Mouse (Mus musculus): ENCODE data around the gene Otx2. TPM values are rescaled to one million over a fixed set of nuclear protein-coding genes. Genes with fewer than 3 reads are reported as not detected.

Gene Otx2
- polyA plus RNA-seq, 1 experiment = not detected

DNA sequence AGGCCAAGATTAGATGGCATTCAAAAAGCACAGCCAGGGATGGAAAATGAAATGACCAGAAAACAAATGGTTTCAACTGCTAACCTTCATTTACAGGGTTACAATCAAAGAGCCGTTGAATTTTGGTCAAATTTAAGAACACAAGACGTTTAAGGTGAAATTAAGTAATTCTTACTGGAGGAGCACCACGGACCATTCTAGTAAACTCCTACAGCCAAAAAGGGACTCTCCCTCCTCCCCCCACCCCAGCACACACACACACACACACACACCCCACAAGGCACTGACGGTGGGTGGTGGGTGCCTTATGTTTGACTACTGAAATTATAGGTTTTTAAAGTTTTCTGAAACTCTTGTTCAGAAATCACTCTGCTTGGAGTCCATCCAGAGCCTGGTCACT lies 16.9 kb downstream of the Otx2 start:
- TF ChIP-seq CTCF (conservative IDR thresholded peaks at IDR 0.05; ENCODE audit: insufficient read depth, insufficient read length, low read depth, low read length) (no peak), POLR2A (IDR thresholded peaks at IDR 0.05; ENCODE audit: low read depth, low read length) (no peak)
- DNase-seq = no peak
- 19% methylated on average over 4 of the region's 4 CpGs for WGBS
- Histone ChIP-seq H3K27ac (ENCODE audit: insufficient read depth, low read depth, low read length) (no peak overlapping the region), H3K4me3 (ENCODE audit: insufficient read depth, low read depth, low read length) (no peak overlapping the region), H3K27me3 (replicated peaks; ENCODE audit: control insufficient read depth, insufficient read depth, low read length) (peaks cover 8% of the 10 kb centered on the region), H3K36me3 (ENCODE audit: control insufficient read depth, insufficient read depth, low read length) (no peaks in the 10 kb centered on the region), H3K4me1 (ENCODE audit: control insufficient read depth, insufficient read depth, low read length) (no peaks in the 10 kb centered on the region)

- 9% methylated on average over 21 of the region's 21 CpGs for WGBS
- Histone ChIP-seq H3K4me1 (ENCODE audit: control insufficient read depth, insufficient read depth, low read length) (no peaks in the 10 kb centered on the region), H3K27ac (ENCODE audit: insufficient read depth, low read depth, low read length) (no peak overlapping the region), H3K4me3 (ENCODE audit: insufficient read depth, low read depth, low read length) (no peak overlapping the region), H3K36me3 (ENCODE audit: control insufficient read depth, insufficient read depth, low read length) (no peaks in the 10 kb centered on the region), H3K27me3 (replicated peaks; ENCODE audit: control insufficient read depth, insufficient read depth, low read length) (peaks cover 8% of the 10 kb centered on the region)
- TF ChIP-seq POLR2A (IDR thresholded peaks at IDR 0.05; ENCODE audit: low read depth, low read length) = no peak
- no peak for TF ChIP-seq CTCF (conservative IDR thresholded peaks at IDR 0.05; ENCODE audit: insufficient read depth, insufficient read length, low read depth, low read length)
- DNase-seq = no peak
These were observed 17.6 kb downstream of the Otx2 start for GRCm38 (mm10) chr14:48655792-48656550.

- DNase-seq = no peak
- H3K36me3 ChIP-seq (ENCODE audit: control insufficient read depth, insufficient read depth, low read length) = no peaks in the 10 kb centered on the region
- no peaks in the 10 kb centered on the region for H3K4me1 ChIP-seq (ENCODE audit: control insufficient read depth, insufficient read depth, low read length)
- WGBS = 3% methylated on average over 33 of the region's 33 CpGs
- H3K4me3 ChIP-seq (ENCODE audit: insufficient read depth, low read depth, low read length) = no peak overlapping the region
- no peak for TF ChIP-seq CTCF (conservative IDR thresholded peaks at IDR 0.05; ENCODE audit: insufficient read depth, insufficient read length, low read depth, low read length)
- no peak for TF ChIP-seq POLR2A (IDR thresholded peaks at IDR 0.05; ENCODE audit: low read depth, low read length)
- H3K27me3 ChIP-seq (replicated peaks; ENCODE audit: control insufficient read depth, insufficient read depth, low read length) = peaks cover 8% of the 10 kb centered on the region
- no peak overlapping the region for H3K27ac ChIP-seq (ENCODE audit: insufficient read depth, low read depth, low read length)
These were observed 18.4 kb downstream of the Otx2 start for GRCm38 (mm10) chr14:48655073-48655791.

- TF ChIP-seq POLR2A (IDR thresholded peaks at IDR 0.05; ENCODE audit: low read depth, low read length) (no peak), CTCF (conservative IDR thresholded peaks at IDR 0.05; ENCODE audit: insufficient read depth, insufficient read length, low read depth, low read length) (no peak)
- WGBS = 9% methylated on average over 20 of the region's 20 CpGs
- no peaks in the 10 kb centered on the region for H3K4me1 ChIP-seq (ENCODE audit: control insufficient read depth, insufficient read depth, low read length)
- H3K36me3 ChIP-seq (ENCODE audit: control insufficient read depth, insufficient read depth, low read length) = no peaks in the 10 kb centered on the region
- no peak for DNase-seq
- H3K27me3 ChIP-seq (replicated peaks; ENCODE audit: control insufficient read depth, insufficient read depth, low read length) = peaks cover 8% of the 10 kb centered on the region
- H3K27ac ChIP-seq (ENCODE audit: insufficient read depth, low read depth, low read length) = no peak overlapping the region
- no peak overlapping the region for H3K4me3 ChIP-seq (ENCODE audit: insufficient read depth, low read depth, low read length)
These were observed 19.0 kb downstream of the Otx2 start for GRCm38 (mm10) chr14:48654551-48655072.

GRCm38 (mm10) chr14:48653676-48654510 lies 19.7 kb downstream of the Otx2 start:
- H3K27ac ChIP-seq (ENCODE audit: insufficient read depth, low read depth, low read length) = no peak overlapping the region
- H3K27me3 ChIP-seq (replicated peaks; ENCODE audit: control insufficient read depth, insufficient read depth, low read length) = peaks cover 8% of the 10 kb centered on the region
- DNase-seq = no peak
- no peak overlapping the region for H3K4me3 ChIP-seq (ENCODE audit: insufficient read depth, low read depth, low read length)
- no peak for TF ChIP-seq CTCF (conservative IDR thresholded peaks at IDR 0.05; ENCODE audit: insufficient read depth, insufficient read length, low read depth, low read length)
- no peak for TF ChIP-seq POLR2A (IDR thresholded peaks at IDR 0.05; ENCODE audit: low read depth, low read length)
- WGBS = 18% methylated on average over 22 of the region's 22 CpGs
- no peaks in the 10 kb centered on the region for H3K36me3 ChIP-seq (ENCODE audit: control insufficient read depth, insufficient read depth, low read length)
- no peaks in the 10 kb centered on the region for H3K4me1 ChIP-seq (ENCODE audit: control insufficient read depth, insufficient read depth, low read length)

GRCm38 (mm10) chr14:48653081-48653480 lies 20.5 kb downstream of the Otx2 start:
- Histone ChIP-seq H3K4me3 (ENCODE audit: insufficient read depth, low read depth, low read length) (no peak overlapping the region), H3K27me3 (replicated peaks; ENCODE audit: control insufficient read depth, insufficient read depth, low read length) (peaks cover 7% of the 10 kb centered on the region), H3K27ac (ENCODE audit: insufficient read depth, low read depth, low read length) (no peak overlapping the region), H3K36me3 (ENCODE audit: control insufficient read depth, insufficient read depth, low read length) (no peaks in the 10 kb centered on the region), H3K4me1 (ENCODE audit: control insufficient read depth, insufficient read depth, low read length) (no peaks in the 10 kb centered on the region)
- WGBS = 46% methylated on average over 3 of the region's 3 CpGs
- no peak for DNase-seq
- TF ChIP-seq POLR2A (IDR thresholded peaks at IDR 0.05; ENCODE audit: low read depth, low read length) (no peak), CTCF (conservative IDR thresholded peaks at IDR 0.05; ENCODE audit: insufficient read depth, insufficient read length, low read depth, low read length) (no peak)

All from kidney, adult 2 months (tissue).